In genomic region chr13:73847465-73847836, GRCm38 (mm10) we compare ENCODE assay signal across 9 mouse cellular contexts. TPM values are rescaled to one million over a fixed set of nuclear protein-coding genes. Genes with fewer than 3 reads are reported as not detected.
DNase-seq lines count a peak whose midpoint lies in the region; ATAC-seq lines count a peak whose summit lies in the region.
"Had no signal": no experiment of that assay in that cellular context is flagged by ENCODE, and none has a peak within 500 bp of the region (broad histone marks: within the 10 kb centered on the region; RNA-seq: fewer than 3 reads in every experiment).

TSS of gene Nkd2 (minus strand) at chr13:73847631.

- peak within 1 kb of the TSS; percentile 77 for H3K9ac ChIP-seq in embryonic facial prominence, embryonic 11.5 days (replicated peaks; ENCODE audit: low read length)

- under 1% methylated on average over 38 of the region's 38 CpGs for WGBS in embryonic facial prominence, embryonic 11.5 days

- intact Hi-C loops in left cerebral cortex, postnatal 36 days (cut with DNase I), result no loop called here

- peak within 1 kb of the TSS; percentile 92 for H3K4me2 ChIP-seq in embryonic facial prominence, embryonic 11.5 days (ENCODE audit: low read depth, low read length)

- peak within 1 kb of the TSS; percentile 72 for H3K4me3 ChIP-seq in embryonic facial prominence, embryonic 11.5 days (ENCODE audit: low read depth, low read length)

- H3K27ac ChIP-seq in embryonic facial prominence, embryonic 11.5 days (replicated peaks; ENCODE audit: low read depth, low read length), result no peak within 1 kb of the TSS

- ATAC-seq in embryonic facial prominence, embryonic 11.5 days (replicated peaks; ENCODE audit: insufficient number of reproducible peaks, low FRiP score, low TSS enrichment, low read depth), result peak; percentile 77

- no peaks in the 10 kb centered on the region for H3K4me1 ChIP-seq in embryonic facial prominence, embryonic 11.5 days (ENCODE audit: control insufficient read depth, insufficient read depth, low read length)

- H3K36me3 ChIP-seq in embryonic facial prominence, embryonic 11.5 days (replicated peaks; ENCODE audit: control insufficient read depth, insufficient read depth, low read depth, low read length), result no peaks in the 10 kb centered on the region

- H3K27me3 ChIP-seq in embryonic facial prominence, embryonic 11.5 days (ENCODE audit: control insufficient read depth, insufficient read depth, low read length), result no peaks in the 10 kb centered on the region

- DNase-seq in adrenal gland, postnatal 25 days, result peak; percentile 91
- DNase-seq in embryonic facial prominence, embryonic 11.5 days (ENCODE audit: low spot score), result peak; percentile 94
- DNase-seq in heart, adult 18-20 months, result peak; percentile 82 to 90
- DNase-seq in kidney, adult 11 months, result peak; percentile 81
- DNase-seq in left cerebral cortex, postnatal 36 days (ENCODE audit: low spot score in 2 of 2), result peak; percentile 54 to 65
- DNase-seq in mesoderm, embryonic 11.5 days (ENCODE audit: low read depth, low spot score), result peak; percentile 86
- peak; percentile 18 for DNase-seq in skeletal muscle tissue, adult 2 months (ENCODE audit: low read depth, low spot score)
- peak; percentile 66 for DNase-seq in yolk sac, embryonic 10.5 days (ENCODE audit: low spot score)

- H3K9me3 ChIP-seq in embryonic facial prominence, embryonic 11.5 days (replicated peaks; ENCODE audit: control insufficient read depth, low read length), result no peaks in the 10 kb centered on the region

RNA-seq across cellular contexts. Expression of gene Nkd2, which starts in this region (rescaled TPM):
- total RNA-seq in adrenal gland, postnatal 25 days (2021), result 1.2 and 1.8 TPM in 2 replicates
- 20.1 and 20.2 TPM in 2 replicates for polyA plus RNA-seq in embryonic facial prominence, embryonic 11.5 days (2014; fragmentation: Nextera tagmentation; extraction: Ambion mirVana)
- 1 to 10 TPM; 1.2 TPM for total RNA-seq in heart, adult 18-20 months (2021)
- total RNA-seq in left cerebral cortex, postnatal 36 days (2021), result 1 to 10 TPM; 2.4 to 3.2 TPM
- total RNA-seq: neutrophil, adult 5-6 weeks had no signal

Comparison
In these comparisons a context has a peak if more than half of its experiments do, and no peak if none do; other contexts are left out.
1. DNase-seq: peak in every context shown above with its lines; median percentile 94 in embryonic facial prominence, embryonic 11.5 days; 91 in adrenal gland, postnatal 25 days; 86 in heart, adult 18-20 months; 86 in mesoderm, embryonic 11.5 days; 81 in kidney, adult 11 months; 66 in yolk sac, embryonic 10.5 days; 60 in left cerebral cortex, postnatal 36 days; 18 in skeletal muscle tissue, adult 2 months.